Mouse (Mus musculus) hindbrain, embryonic 15.5 days (tissue): ENCODE measurements around the gene Kif19a. TPM values are rescaled to one million over a fixed set of nuclear protein-coding genes. Genes with fewer than 3 reads are reported as not detected.

Experiments used
- ATAC-seq: fragments of 200-750 bp; cut with Nextera tagmentation; 2 replicates; pipeline ENCODE4 v1.8.0; 2017; ENCODE audit warnings: low read depth, moderate number of reproducible peaks, moderate TSS enrichment; ENCODE audit not compliant: low FRiP score
- H3K27ac ChIP-seq: fragments of 300-500 bp; sonication (generic); replicated peaks from 2 replicates; pipeline ENCODE4 v1.5.1; 2015; ENCODE audit warnings: mild to moderate bottlenecking, inconsistent platforms
- H3K27me3 ChIP-seq: fragments of 300-500 bp; sonication (generic); 2 replicates; pipeline ENCODE4 v1.6.1; 2015; ENCODE audit warnings: control low read depth, inconsistent platforms
- H3K36me3 ChIP-seq: fragments of 300-500 bp; sonication (generic); 2 replicates; pipeline ENCODE4 v1.6.1; 2015; ENCODE audit warnings: control low read depth, inconsistent platforms
- H3K4me1 ChIP-seq: fragments of 300-500 bp; sonication (generic); replicated peaks from 2 replicates; pipeline ENCODE4 v1.6.1; 2015; ENCODE audit warnings: control low read depth, inconsistent platforms
- H3K4me2 ChIP-seq: fragments of 300-500 bp; sonication (generic); 2 replicates; pipeline ENCODE4 v1.6.1; 2015; ENCODE audit warnings: moderate library complexity, mild to moderate bottlenecking, inconsistent platforms
- H3K4me3 ChIP-seq: fragments of 300-500 bp; sonication (generic); 2 replicates; pipeline ENCODE4 v1.5.1; 2015; ENCODE audit warnings: mild to moderate bottlenecking, inconsistent platforms
- H3K9ac ChIP-seq: fragments of 300-500 bp; sonication (generic); 2 replicates; pipeline ENCODE4 v1.6.1; 2015; ENCODE audit warnings: inconsistent platforms
- H3K9me3 ChIP-seq: fragments of 300-500 bp; sonication (generic); 2 replicates; pipeline ENCODE4 v1.6.1; 2016; ENCODE audit warnings: control low read depth, inconsistent platforms
- WGBS: fragments of 180-500 bp; shearing (Covaris S2); methylation state at CpG from one replicate; pipeline ENCODE4 v1.1.7; 2015; 5-methylcytosine and 5-hydroxymethylcytosine counted together
- polyA plus RNA-seq: library from polyadenylated mRNA; unstranded; fragments of >200 nt; fragmentation: Nextera tagmentation; extraction: Ambion mirVana; gene quantifications from 2 replicates; pipeline ENCODE4 v1.2.1, GENCODE M21; 2015

Gene Kif19a
- polyA plus RNA-seq, 1 experiment from 2014 or later, result 0.51 TPM

- WGBS, result 75% methylated on average over 11 of the region's 11 CpGs
- ATAC-seq, result no peak
- H3K27ac ChIP-seq, result no peak overlapping the region
Observed at GRCm38 (mm10) chr11:114814873-114815592, 49.8 kb downstream of the Kif19a start.

GRCm38 (mm10) chr11:114816934-114817333 is 51.7 kb downstream of the Kif19a start:
- Histone ChIP-seq H3K9me3 (no peaks in the 10 kb centered on the region), H3K4me3 (no peak overlapping the region), H3K4me1 (0 out of 2 replicates have a peak, but pooled peaks cover 6% of the 10 kb centered on the region), H3K4me2 (no peak overlapping the region), H3K27ac (no peak overlapping the region), H3K36me3 (no peaks in the 10 kb centered on the region), H3K9ac (no peak overlapping the region), H3K27me3 (no peaks in the 10 kb centered on the region)
- 90% methylated on average over 4 of the region's 4 CpGs for WGBS
- no peak for ATAC-seq

More at GRCm38 (mm10) chr11:114814873-114815592, 49.8 kb downstream of the Kif19a start:
- H3K27me3 ChIP-seq, result no peaks in the 10 kb centered on the region
- no peak overlapping the region for H3K4me3 ChIP-seq
- no peak overlapping the region for H3K4me2 ChIP-seq
- no peaks in the 10 kb centered on the region for H3K9me3 ChIP-seq
- no peak overlapping the region for H3K9ac ChIP-seq
- 0 out of 2 replicates have a peak, but pooled peaks cover 6% of the 10 kb centered on the region for H3K4me1 ChIP-seq
- no peaks in the 10 kb centered on the region for H3K36me3 ChIP-seq

GRCm38 (mm10) chr11:114818185-114818584 is 53.0 kb downstream of the Kif19a start:
- no peak for ATAC-seq
- Histone ChIP-seq H3K36me3 (no peaks in the 10 kb centered on the region), H3K27ac (no peak overlapping the region), H3K9ac (no peak overlapping the region), H3K4me1 (peaks cover 15% of the 10 kb centered on the region), H3K4me3 (no peak overlapping the region), H3K27me3 (no peaks in the 10 kb centered on the region), H3K4me2 (no peak overlapping the region), H3K9me3 (no peaks in the 10 kb centered on the region)
- 90% methylated on average over 7 of the region's 7 CpGs for WGBS

- 9% methylated on average over 2 of the region's 2 CpGs for WGBS
- peaks cover 23% of the 10 kb centered on the region for H3K4me1 ChIP-seq
- H3K36me3 ChIP-seq, result no peaks in the 10 kb centered on the region
- ATAC-seq, result no peak
- H3K9me3 ChIP-seq, result no peaks in the 10 kb centered on the region
- H3K4me3 ChIP-seq, result no peak overlapping the region
- no peak overlapping the region for H3K4me2 ChIP-seq
- H3K9ac ChIP-seq, result no peak overlapping the region
- no peaks in the 10 kb centered on the region for H3K27me3 ChIP-seq
- H3K27ac ChIP-seq, result no peak overlapping the region
Observed at GRCm38 (mm10) chr11:114819110-114819509, 53.9 kb downstream of the Kif19a start.

- ATAC-seq, result no peak
- H3K9ac ChIP-seq, result no peak overlapping the region
- H3K4me3 ChIP-seq, result no peak overlapping the region
- no peaks in the 10 kb centered on the region for H3K27me3 ChIP-seq
- H3K4me2 ChIP-seq, result no peak overlapping the region
- peaks cover 23% of the 10 kb centered on the region for H3K4me1 ChIP-seq
- WGBS, result 43% methylated on average over 3 of the region's 3 CpGs
- no peak overlapping the region for H3K27ac ChIP-seq
- H3K36me3 ChIP-seq, result no peaks in the 10 kb centered on the region
- H3K9me3 ChIP-seq, result no peaks in the 10 kb centered on the region
Observed at GRCm38 (mm10) chr11:114820444-114820843, 55.3 kb downstream of the Kif19a start.

GRCm38 (mm10) chr11:114821325-114821724 is 56.1 kb downstream of the Kif19a start:
- H3K9ac ChIP-seq, result no peak overlapping the region
- no peaks in the 10 kb centered on the region for H3K36me3 ChIP-seq
- peaks cover 23% of the 10 kb centered on the region for H3K4me1 ChIP-seq
- no peak overlapping the region for H3K4me3 ChIP-seq
- WGBS, result 64% methylated on average over 1 of the region's 1 CpGs
- H3K27me3 ChIP-seq, result no peaks in the 10 kb centered on the region
- no peak overlapping the region for H3K4me2 ChIP-seq
- no peak for ATAC-seq
- H3K27ac ChIP-seq, result no peak overlapping the region
- H3K9me3 ChIP-seq, result no peaks in the 10 kb centered on the region

DNA sequence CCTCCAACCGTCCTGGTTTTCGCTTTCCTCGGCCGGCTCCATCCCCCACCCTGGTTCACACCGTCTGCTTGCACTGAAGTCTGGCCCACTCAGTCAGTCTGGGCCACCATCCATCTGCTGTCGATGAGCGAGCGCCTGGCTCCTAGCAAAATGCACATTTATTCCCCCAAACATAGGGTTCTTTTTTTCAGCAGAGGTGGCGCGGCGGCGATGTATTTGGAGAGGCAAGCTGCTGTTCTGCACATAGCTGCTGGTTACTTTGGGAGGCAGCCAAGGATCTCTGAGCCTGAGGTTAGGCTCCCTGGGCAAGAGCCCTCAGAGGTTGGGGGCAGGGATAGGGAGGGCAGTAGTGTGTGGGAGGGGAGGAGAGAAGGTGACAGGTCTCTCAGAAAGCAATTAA is 57.5 kb downstream of the Kif19a start:
- no peaks in the 10 kb centered on the region for H3K27me3 ChIP-seq
- peak overlapping the region; percentile 20 for H3K4me2 ChIP-seq
- no peak overlapping the region for H3K4me3 ChIP-seq
- peak; percentile 76; the same call in 1 of the 2 replicates for ATAC-seq
- H3K4me1 ChIP-seq, result peaks cover 23% of the 10 kb centered on the region
- no peaks in the 10 kb centered on the region for H3K36me3 ChIP-seq
- 32% methylated on average over 12 of the region's 12 CpGs for WGBS
- no peaks in the 10 kb centered on the region for H3K9me3 ChIP-seq
- H3K27ac ChIP-seq, result peak overlapping the region; percentile 61
- no peak overlapping the region for H3K9ac ChIP-seq

GRCm38 (mm10) chr11:114823199-114823725 is 58.1 kb downstream of the Kif19a start:
- Histone ChIP-seq H3K9ac (no peak overlapping the region), H3K27ac (peak overlapping the region; percentile 61), H3K27me3 (no peaks in the 10 kb centered on the region), H3K4me1 (peaks cover 23% of the 10 kb centered on the region), H3K36me3 (no peaks in the 10 kb centered on the region), H3K9me3 (no peaks in the 10 kb centered on the region), H3K4me3 (no peak overlapping the region), H3K4me2 (peak overlapping the region; percentile 20; the same call in 1 of the 2 replicates)
- ATAC-seq, result peak; percentile 27; the same call in 1 of the 2 replicates
- 8% methylated on average over 11 of the region's 11 CpGs for whole genome bisulfite sequencing

- Histone ChIP-seq H3K36me3 (no peaks in the 10 kb centered on the region), H3K4me3 (no peak overlapping the region), H3K4me1 (peaks cover 29% of the 10 kb centered on the region), H3K9ac (no peak overlapping the region), H3K4me2 (no peak overlapping the region), H3K27me3 (no peaks in the 10 kb centered on the region), H3K9me3 (no peaks in the 10 kb centered on the region), H3K27ac (no peak overlapping the region)
- WGBS, result 52% methylated on average over 5 of the region's 5 CpGs
- ATAC-seq, result no peak
Observed at GRCm38 (mm10) chr11:114826686-114827085, 61.5 kb downstream of the Kif19a start.

DNA sequence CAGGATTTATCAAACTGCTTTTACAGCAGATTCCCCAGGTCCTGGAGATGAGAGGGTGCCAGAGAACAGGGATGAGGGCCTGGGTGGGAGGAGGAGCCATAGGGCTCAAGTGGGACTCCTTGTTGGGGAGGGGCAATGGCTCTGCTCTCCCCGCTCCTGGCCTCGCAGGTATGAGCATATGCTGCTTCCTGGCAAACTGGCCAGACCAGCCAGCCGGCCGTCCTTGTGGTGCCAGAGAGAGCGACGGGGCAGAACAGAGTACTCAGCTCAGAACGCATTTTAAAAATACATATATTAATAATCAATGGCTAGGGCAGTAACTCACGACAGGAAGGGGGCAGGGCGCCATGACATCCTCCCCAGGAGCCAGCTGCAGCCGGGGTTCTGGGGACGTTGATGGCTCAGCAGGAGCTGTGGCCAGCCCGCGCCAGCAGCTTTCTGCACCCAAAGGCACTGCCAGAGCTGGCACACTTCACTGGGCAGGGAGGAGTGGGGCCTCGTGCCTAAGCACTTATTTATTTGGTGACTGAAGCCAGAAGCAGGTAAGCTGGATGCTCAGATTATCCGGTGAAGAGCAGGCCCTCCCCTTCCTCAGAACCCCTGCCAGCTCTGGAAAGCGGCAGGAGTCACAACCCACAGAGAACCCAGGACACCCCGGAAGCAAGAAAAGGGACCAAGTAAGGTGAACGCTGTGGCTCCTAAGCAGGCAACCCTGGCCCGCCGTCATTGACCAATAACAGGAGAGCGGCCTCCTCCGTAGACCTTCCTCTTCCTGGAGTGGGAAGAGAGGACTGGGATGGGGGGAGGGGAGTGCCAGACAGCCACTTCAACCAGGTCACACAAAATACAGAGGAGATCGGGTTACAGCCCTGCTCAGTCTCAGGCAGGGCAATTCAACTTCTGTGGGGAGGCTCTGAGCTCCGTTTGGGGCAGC is 64.6 kb downstream of the Kif19a start:
- 9% methylated on average over 24 of the region's 24 CpGs for WGBS
- Histone ChIP-seq H3K36me3 (no peaks in the 10 kb centered on the region), H3K4me1 (peaks cover 17% of the 10 kb centered on the region), H3K9ac (no peak overlapping the region; the same call in 1 of the 2 replicates), H3K9me3 (no peaks in the 10 kb centered on the region), H3K4me2 (peak overlapping the region; percentile 43), H3K27me3 (no peaks in the 10 kb centered on the region), H3K4me3 (peak overlapping the region; percentile 19), H3K27ac (no peak overlapping the region)
- peak; percentile 30; the same call in 1 of the 2 replicates for ATAC-seq

- no peaks in the 10 kb centered on the region for H3K27me3 ChIP-seq
- no peak for ATAC-seq
- 19% methylated on average over 8 of the region's 8 CpGs for WGBS
- H3K27ac ChIP-seq, result no peak overlapping the region
- H3K4me1 ChIP-seq, result peaks cover 17% of the 10 kb centered on the region
- no peak overlapping the region for H3K4me3 ChIP-seq
- no peak overlapping the region for H3K9ac ChIP-seq
- H3K4me2 ChIP-seq, result peak overlapping the region; percentile 43
- no peaks in the 10 kb centered on the region for H3K36me3 ChIP-seq
- H3K9me3 ChIP-seq, result no peaks in the 10 kb centered on the region
Observed at GRCm38 (mm10) chr11:114830433-114830773, 65.2 kb downstream of the Kif19a start.

DNA sequence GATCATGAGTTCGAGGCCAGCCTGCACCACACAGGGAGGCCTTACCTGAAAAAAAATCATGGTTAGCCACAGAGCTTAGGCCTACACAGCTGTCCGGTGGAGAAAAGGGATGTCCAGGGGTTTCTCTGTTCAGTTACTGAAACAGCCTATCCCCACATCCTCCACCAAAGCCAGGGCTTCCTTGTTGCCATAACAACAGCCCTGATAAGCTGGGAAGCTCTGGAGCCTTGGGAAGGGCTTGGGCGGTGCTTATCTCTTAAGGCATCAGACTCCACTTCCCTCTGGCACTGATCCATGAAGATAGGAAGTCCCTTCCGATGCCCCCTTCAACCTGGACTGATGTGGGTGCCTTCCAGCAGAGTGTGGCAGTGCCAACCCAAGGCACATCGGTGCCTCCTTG is 68.0 kb downstream of the Kif19a start:
- Histone ChIP-seq H3K9me3 (no peaks in the 10 kb centered on the region), H3K9ac (no peak overlapping the region), H3K36me3 (no peaks in the 10 kb centered on the region), H3K27me3 (no peaks in the 10 kb centered on the region), H3K4me3 (no peak overlapping the region), H3K27ac (no peak overlapping the region), H3K4me2 (no peak overlapping the region), H3K4me1 (peaks cover 17% of the 10 kb centered on the region)
- WGBS, result 61% methylated on average over 5 of the region's 5 CpGs
- ATAC-seq, result no peak
